Mouse (Mus musculus): ENCODE data around the gene BC024978. TPM values are rescaled to one million over a fixed set of nuclear protein-coding genes. Genes with fewer than 3 reads are reported as not detected.

BC024978 gene
- polyA plus RNA-seq, 1 experiment: not detected

GRCm38 (mm10) chr7:27257852-27258204 lies 62.2 kb downstream of the BC024978 start:
- Histone ChIP-seq H3K27ac (ENCODE audit: insufficient read depth, low read depth, low read length) (peak overlapping the region; percentile 95), H3K4me3 (ENCODE audit: insufficient read depth, low read depth, low read length) (peak overlapping the region; percentile 81), H3K4me1 (ENCODE audit: control insufficient read depth, insufficient read depth, low read length) (peaks cover 38% of the 10 kb centered on the region)
- TF ChIP-seq POLR2A (IDR thresholded peaks at IDR 0.05; ENCODE audit: insufficient read depth, low read depth, low read length) (no peak), CTCF (IDR thresholded peaks at IDR 0.05; ENCODE audit: insufficient read depth, low read depth, low read length) (no peak)
- WGBS: 3% methylated on average over 3 of the region's 6 CpGs

- H3K4me3 ChIP-seq (ENCODE audit: insufficient read depth, low read depth, low read length): peak within 1 kb of the TSS; percentile 81
- peaks cover 38% of the 10 kb centered on the region for H3K4me1 ChIP-seq (ENCODE audit: control insufficient read depth, insufficient read depth, low read length)
- TF ChIP-seq CTCF (IDR thresholded peaks at IDR 0.05; ENCODE audit: insufficient read depth, low read depth, low read length): no peak
- TF ChIP-seq POLR2A (IDR thresholded peaks at IDR 0.05; ENCODE audit: insufficient read depth, low read depth, low read length): peak; percentile 36; the same call in 1 of the 2 replicates
- WGBS: under 1% methylated on average over 47 of the region's 47 CpGs
- peak within 1 kb of the TSS; percentile 95 for H3K27ac ChIP-seq (ENCODE audit: insufficient read depth, low read depth, low read length)
Measured at GRCm38 (mm10) chr7:27258205-27258899, 62.8 kb downstream of the BC024978 start, which contains the start of gene Numbl. Gene Numbl (plus strand): TSS chr7:27258433.

GRCm38 (mm10) chr7:27259271-27259721 lies 63.7 kb downstream of the BC024978 start:
- Histone ChIP-seq H3K4me3 (ENCODE audit: insufficient read depth, low read depth, low read length) (peak overlapping the region; percentile 81), H3K27ac (ENCODE audit: insufficient read depth, low read depth, low read length) (peak overlapping the region; percentile 62), H3K4me1 (ENCODE audit: control insufficient read depth, insufficient read depth, low read length) (peaks cover 38% of the 10 kb centered on the region)
- TF ChIP-seq CTCF (IDR thresholded peaks at IDR 0.05; ENCODE audit: insufficient read depth, low read depth, low read length) (no peak), POLR2A (IDR thresholded peaks at IDR 0.05; ENCODE audit: insufficient read depth, low read depth, low read length) (no peak)
- WGBS: 4% methylated on average over 9 of the region's 9 CpGs

GRCm38 (mm10) chr7:27259771-27260170 lies 64.2 kb downstream of the BC024978 start:
- peak overlapping the region; percentile 81 for H3K4me3 ChIP-seq (ENCODE audit: insufficient read depth, low read depth, low read length)
- peak overlapping the region; percentile 62 for H3K27ac ChIP-seq (ENCODE audit: insufficient read depth, low read depth, low read length)
- 5% methylated on average over 5 of the region's 5 CpGs for WGBS
- TF ChIP-seq POLR2A (IDR thresholded peaks at IDR 0.05; ENCODE audit: insufficient read depth, low read depth, low read length) (no peak), CTCF (IDR thresholded peaks at IDR 0.05; ENCODE audit: insufficient read depth, low read depth, low read length) (no peak)
- H3K4me1 ChIP-seq (ENCODE audit: control insufficient read depth, insufficient read depth, low read length): peaks cover 39% of the 10 kb centered on the region

Other genes with a start within 250 kb of the BC024978 start
- gene Cyp2a12, start 166.7 kb upstream of the BC024978 start, polyA plus RNA-seq (2012; ENCODE audit: insufficient read depth, insufficient read length, low replicate concordance, missing spikeins): not detected in 2 replicates
- gene Cyp2f2, start 75.9 kb upstream of the BC024978 start, polyA plus RNA-seq (2012; ENCODE audit: insufficient read depth, insufficient read length, low replicate concordance, missing spikeins): not detected in 2 replicates
- not detected in 2 replicates for gene Cyp2t4, start 42.1 kb upstream of the BC024978 start, polyA plus RNA-seq (2012; ENCODE audit: insufficient read depth, insufficient read length, low replicate concordance, missing spikeins)
- gene Egln2, start 29.0 kb upstream of the BC024978 start, polyA plus RNA-seq (2012; ENCODE audit: insufficient read depth, insufficient read length, low replicate concordance, missing spikeins): not detected in 2 replicates
- gene Rab4b, start 16.9 kb upstream of the BC024978 start, polyA plus RNA-seq (2012; ENCODE audit: insufficient read depth, insufficient read length, low replicate concordance, missing spikeins): not detected in 2 replicates
- gene Gm21983, start 14.7 kb upstream of the BC024978 start, polyA plus RNA-seq (2012; ENCODE audit: insufficient read depth, insufficient read length, low replicate concordance, missing spikeins): not detected in 2 replicates
- gene Mia, start 14.6 kb upstream of the BC024978 start, polyA plus RNA-seq (2012; ENCODE audit: insufficient read depth, insufficient read length, low replicate concordance, missing spikeins): not detected in 2 replicates
- gene Snrpa, start 490 bp downstream of the BC024978 start, polyA plus RNA-seq (2012; ENCODE audit: insufficient read depth, insufficient read length, low replicate concordance, missing spikeins): not detected in 2 replicates
- not detected in 2 replicates for gene Itpkc, start 32.9 kb downstream of the BC024978 start, polyA plus RNA-seq (2012; ENCODE audit: insufficient read depth, insufficient read length, low replicate concordance, missing spikeins)
- gene Coq8b, start 37.2 kb downstream of the BC024978 start, polyA plus RNA-seq (2012; ENCODE audit: insufficient read depth, insufficient read length, low replicate concordance, missing spikeins): not detected in 2 replicates
- gene Numbl, start 62.7 kb downstream of the BC024978 start, polyA plus RNA-seq (2012; ENCODE audit: insufficient read depth, insufficient read length, low replicate concordance, missing spikeins): not detected in 2 replicates
- not detected in 2 replicates for gene Ltbp4, start 141.9 kb downstream of the BC024978 start, polyA plus RNA-seq (2012; ENCODE audit: insufficient read depth, insufficient read length, low replicate concordance, missing spikeins)
- gene Shkbp1, start 160.2 kb downstream of the BC024978 start, polyA plus RNA-seq (2012; ENCODE audit: insufficient read depth, insufficient read length, low replicate concordance, missing spikeins): not detected in 2 replicates
- gene Gm20479, start 161.6 kb downstream of the BC024978 start, polyA plus RNA-seq (2012; ENCODE audit: insufficient read depth, insufficient read length, low replicate concordance, missing spikeins): not detected in 2 replicates